Mouse (Mus musculus) CH12.LX (cell line): Measurements from ENCODE around the gene Klhl23. TPM values are rescaled to one million over a fixed set of nuclear protein-coding genes. Genes with fewer than 3 reads are reported as not detected.
"Not testable (repeated sequence)": the region's sequence is repeated elsewhere in the genome, so short reads cannot be mapped to it uniquely, and the experiment has no call there.

Experiments
- DNase-seq: peaks from one replicate; pipeline ENCODE4 v3.0.0-alpha.2; 2013; ENCODE audit errors: extremely low read depth
- H3K27ac ChIP-seq: 2 replicates; pipeline ENCODE4 v1.5.1; 2012; ENCODE audit warnings: low read depth, mild to moderate bottlenecking, control low read depth, moderate library complexity; ENCODE audit not compliant: insufficient read depth
- H3K27me3 ChIP-seq: replicated peaks from 2 replicates; pipeline ENCODE3; 2012; ENCODE audit warnings: inconsistent platforms
- H3K36me3 ChIP-seq, 2 experiments: replicated peaks in 1 of 2; 2 replicates each; pipeline versions ENCODE3 to v1.6.1; 2012; ENCODE audit warnings: inconsistent platforms in 1 of 2, low read length in 1 of 2, mild to moderate bottlenecking in 1 of 2, mixed read lengths in 1 of 2, moderate library complexity in 1 of 2; ENCODE audit not compliant: control insufficient read depth in 1 of 2, insufficient read depth in 1 of 2
- H3K4me1 ChIP-seq, 2 experiments: 2 replicates each; pipeline ENCODE4 v1.6.1; 2012; ENCODE audit warnings: inconsistent platforms in 1 of 2, moderate library complexity in 1 of 2; ENCODE audit not compliant: insufficient read depth in 2 of 2, control insufficient read depth in 1 of 2
- H3K4me2 ChIP-seq: 2 replicates; pipeline ENCODE4 v1.6.1; 2012; ENCODE audit warnings: low read depth, mild to moderate bottlenecking, control low read depth; ENCODE audit not compliant: poor library complexity, insufficient read depth, severe bottlenecking
- H3K4me3 ChIP-seq, 3 experiments: fragments of 150-350 bp in 1 of 3; sonication (generic) in 1 of 3; replicated peaks in 1 of 3; 2 replicates each; pipeline versions ENCODE3 to v1.5.1; 2011 to 2012; ENCODE audit warnings: low read depth in 2 of 3, low read length in 2 of 3, mild to moderate bottlenecking in 2 of 3, moderate library complexity in 2 of 3, control low read depth in 1 of 3, improper control_type of control experiment in 1 of 3, inconsistent platforms in 1 of 3, mixed read lengths in 1 of 3; ENCODE audit not compliant: poor library complexity in 1 of 3
- H3K79me2 ChIP-seq: replicated peaks from 2 replicates; pipeline ENCODE4 v1.6.1; 2012; ENCODE audit warnings: mild to moderate bottlenecking, moderate library complexity; ENCODE audit not compliant: control insufficient read depth, poor library complexity, insufficient read depth, severe bottlenecking; ENCODE audit errors: extremely low read depth
- H3K9ac ChIP-seq: 2 replicates; pipeline ENCODE4 v1.6.1; 2012; ENCODE audit warnings: low read depth, mild to moderate bottlenecking, control low read depth, moderate library complexity; ENCODE audit not compliant: insufficient read depth
- H3K9me3 ChIP-seq: replicated peaks from 2 replicates; pipeline ENCODE3; 2012; ENCODE audit warnings: low read length, inconsistent platforms, mixed read lengths
- CHD2 ChIP-seq: IDR thresholded peaks from 2 replicates; pipeline ENCODE4 v1.6.1; 2011; ENCODE audit warnings: low read length, improper control_type of control experiment
- EP300 ChIP-seq: IDR thresholded peaks from 2 replicates; pipeline ENCODE4 v1.6.1; 2011; ENCODE audit warnings: low read length, improper control_type of control experiment
- ETS1 ChIP-seq: conservative IDR thresholded peaks from 2 replicates; pipeline ENCODE4 v1.6.1; 2012; ENCODE audit warnings: low read depth, mild to moderate bottlenecking, inconsistent platforms, low read length, improper control_type of control experiment, moderate library complexity
- JUN ChIP-seq: IDR thresholded peaks from 2 replicates; pipeline ENCODE4 v1.6.1; 2011; ENCODE audit warnings: low read depth, mild to moderate bottlenecking, low read length, improper control_type of control experiment, moderate library complexity; ENCODE audit not compliant: insufficient read depth
- JUND ChIP-seq: conservative IDR thresholded peaks from 2 replicates; pipeline ENCODE4 v1.6.1; 2011; ENCODE audit warnings: low read depth, low read length, improper control_type of control experiment
- KAT2A ChIP-seq: IDR thresholded peaks from 2 replicates; pipeline ENCODE4 v1.6.1; 2012; ENCODE audit warnings: low read length, improper control_type of control experiment, inconsistent platforms; ENCODE audit not compliant: insufficient replicate concordance
- MAX ChIP-seq: IDR thresholded peaks from 2 replicates; pipeline ENCODE4 v1.6.1; 2011; ENCODE audit warnings: low read length, improper control_type of control experiment
- MYC ChIP-seq: IDR thresholded peaks from 2 replicates; pipeline ENCODE4 v1.6.1; 2011; ENCODE audit warnings: low read depth, mild to moderate bottlenecking, improper control_type of control experiment, low read length
- NRF1 ChIP-seq: IDR thresholded peaks from 2 replicates; pipeline ENCODE4 v1.6.1; 2014; ENCODE audit warnings: low read depth, mild to moderate bottlenecking, inconsistent platforms, low read length, improper control_type of control experiment, moderate library complexity
- PAX5 ChIP-seq: IDR thresholded peaks from 2 replicates; pipeline ENCODE4 v1.6.1; 2012; ENCODE audit warnings: low read length, inconsistent platforms, mixed read lengths
- POLR2A ChIP-seq: IDR thresholded peaks from 2 replicates; pipeline ENCODE4 v1.6.1; 2011; ENCODE audit warnings: low read depth, mild to moderate bottlenecking, improper control_type of control experiment, low read length
- POLR2AphosphoS2 ChIP-seq: IDR thresholded peaks from 2 replicates; pipeline ENCODE4 v1.6.1; 2011; ENCODE audit warnings: low read depth, low read length, improper control_type of control experiment
- RCOR1 ChIP-seq: conservative IDR thresholded peaks from 2 replicates; pipeline ENCODE4 v1.6.1; 2012; ENCODE audit warnings: low read depth, mild to moderate bottlenecking, inconsistent platforms, low read length, improper control_type of control experiment
- USF1 ChIP-seq: IDR thresholded peaks from 2 replicates; pipeline ENCODE4 v1.6.1; 2014; ENCODE audit warnings: low read depth, mild to moderate bottlenecking, inconsistent platforms, low read length, improper control_type of control experiment
- USF2 ChIP-seq: conservative IDR thresholded peaks from 2 replicates; pipeline ENCODE4 v1.6.1; 2011; ENCODE audit warnings: low read depth, low read length, improper control_type of control experiment
- ZC3H11A ChIP-seq: IDR thresholded peaks from 2 replicates; pipeline ENCODE4 v1.6.1; 2012; ENCODE audit warnings: low read depth, mild to moderate bottlenecking, inconsistent platforms, low read length, improper control_type of control experiment
- ZKSCAN1 ChIP-seq: IDR thresholded peaks from 2 replicates; pipeline ENCODE4 v1.6.1; 2012; ENCODE audit warnings: low read depth, inconsistent platforms, low read length, improper control_type of control experiment, borderline replicate concordance
- ZMIZ1 ChIP-seq: IDR thresholded peaks from 2 replicates; pipeline ENCODE4 v1.6.1; 2012; ENCODE audit warnings: low read depth, mild to moderate bottlenecking, inconsistent platforms, low read length, improper control_type of control experiment
- ZNF384 ChIP-seq: IDR thresholded peaks from 2 replicates; pipeline ENCODE4 v1.6.1; 2012; ENCODE audit warnings: low read depth, low read length, improper control_type of control experiment, inconsistent platforms
- dilution Hi-C: fragments of 300-500 bp; cut with MboI; formaldehyde crosslinking; loops from 2 replicates; pipeline ENCODE4 v1.14.3; 2020; ENCODE audit warnings: low sequenced_read_pairs; ENCODE audit not compliant: extremely low pct_unique_long_range_greater_than_20kb, extremely low pct_ligation_motif_present
- in situ Hi-C: fragments of 300-500 bp; cut with MboI; formaldehyde crosslinking; loops from 3 replicates; pipeline ENCODE4 v1.14.3; 2019; ENCODE audit warnings: low sequenced_read_pairs, low pct_ligation_motif_present, low pct_unique_long_range_greater_than_20kb, mixed read lengths
- polyA plus RNA-seq: library from polyadenylated mRNA; unstranded; fragments of >175 nt; gene quantifications from 2 replicates; pipeline ENCODE4 v1.2.1, GENCODE M21; 2012; ENCODE audit warnings: low read depth; ENCODE audit not compliant: insufficient read length
- total RNA-seq, 2 experiments: library from RNA; depleted of rRNA; stranded (reverse); fragments of 300-350 nt in 1 of 2; fragments of >200 nt in 1 of 2; gene quantifications; 2 replicates each; pipeline ENCODE4 v1.2.3; 2012 to 2014

Klhl23 gene
- total and polyA plus RNA-seq, 3 experiments, result 0.05 to 0.34 (median 0.09) TPM

DNA sequence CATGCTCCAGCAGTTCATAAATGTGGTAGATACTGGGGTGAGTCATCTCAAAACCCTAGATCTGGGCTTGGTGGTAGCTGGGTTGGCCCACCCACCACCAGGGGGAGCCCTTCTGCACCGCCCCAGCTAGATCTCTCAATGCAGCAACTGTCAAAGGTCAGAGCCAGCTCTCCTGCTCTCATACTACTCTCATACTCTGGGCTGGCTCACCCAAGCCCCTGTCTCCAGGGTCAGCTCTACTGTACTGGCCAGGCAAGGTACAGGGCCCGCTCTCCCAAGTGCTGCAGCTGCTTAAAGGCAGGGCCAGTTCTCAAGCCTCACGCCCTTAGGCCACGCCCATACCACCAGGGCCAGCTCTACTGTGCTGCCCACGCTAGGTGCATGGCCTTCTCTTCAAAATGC lies 18.8 kb upstream of the Klhl23 start (continued):
- no peak for TF ChIP-seq ZKSCAN1
- TF ChIP-seq, all 38 proteins: peak for 7

DNA sequence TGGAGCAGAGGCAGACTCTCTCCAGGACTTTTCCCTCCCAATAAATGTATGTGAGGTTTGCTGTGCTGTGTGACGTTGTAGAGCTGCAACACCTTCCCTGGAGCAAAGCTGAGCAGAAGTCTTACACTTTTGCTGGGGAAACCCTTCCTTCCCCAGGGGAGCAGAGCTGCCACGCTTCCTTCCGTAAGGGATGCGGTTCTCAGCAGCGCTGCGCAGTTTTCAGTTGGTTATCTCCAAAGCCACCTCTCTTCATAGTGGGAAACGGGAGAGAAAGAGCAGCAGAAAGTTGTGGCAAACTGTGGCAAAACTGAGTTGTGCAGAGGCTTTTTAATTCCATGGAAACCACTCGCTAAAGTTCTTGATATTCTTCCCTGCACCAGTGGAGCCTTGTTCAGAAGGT lies 18.0 kb upstream of the Klhl23 start:
- H3K4me3 ChIP-seq, result no peak overlapping the region
- no peak overlapping the region for H3K9ac ChIP-seq
- peaks cover 4 to 13% of the 10 kb centered on the region in 2 experiments for H3K4me1 ChIP-seq
- no peak for DNase-seq
- no peaks in the 10 kb centered on the region for H3K27me3 ChIP-seq
- no peaks in the 10 kb centered on the region for H3K9me3 ChIP-seq
- in situ Hi-C loops (no loop called here), dilution Hi-C loops (no loop called here)
- no peaks in the 10 kb centered on the region for H3K36me3 ChIP-seq
- no peaks in the 10 kb centered on the region for H3K79me2 ChIP-seq
- H3K27ac ChIP-seq, result no peak overlapping the region
- TF ChIP-seq CHD2, result no peak
- no peak for TF ChIP-seq ZMIZ1
- TF ChIP-seq USF1, result no peak
- TF ChIP-seq RCOR1, result no peak
- TF ChIP-seq ZC3H11A, result no peak
- no peak for TF ChIP-seq POLR2A
- no peak for TF ChIP-seq MYC
- TF ChIP-seq USF2, result no peak
- no peak for TF ChIP-seq ZNF384
- no peak for TF ChIP-seq MAX
- no peak for TF ChIP-seq JUN
- no peak for TF ChIP-seq JUND
- TF ChIP-seq EP300, result no peak
- no peak for TF ChIP-seq ZKSCAN1
- TF ChIP-seq POLR2AphosphoS2, result no peak
- TF ChIP-seq PAX5, result no peak
- no peak for TF ChIP-seq KAT2A
- no peak for TF ChIP-seq NRF1
- no peak for TF ChIP-seq ETS1
- no peak overlapping the region for H3K4me2 ChIP-seq

DNA sequence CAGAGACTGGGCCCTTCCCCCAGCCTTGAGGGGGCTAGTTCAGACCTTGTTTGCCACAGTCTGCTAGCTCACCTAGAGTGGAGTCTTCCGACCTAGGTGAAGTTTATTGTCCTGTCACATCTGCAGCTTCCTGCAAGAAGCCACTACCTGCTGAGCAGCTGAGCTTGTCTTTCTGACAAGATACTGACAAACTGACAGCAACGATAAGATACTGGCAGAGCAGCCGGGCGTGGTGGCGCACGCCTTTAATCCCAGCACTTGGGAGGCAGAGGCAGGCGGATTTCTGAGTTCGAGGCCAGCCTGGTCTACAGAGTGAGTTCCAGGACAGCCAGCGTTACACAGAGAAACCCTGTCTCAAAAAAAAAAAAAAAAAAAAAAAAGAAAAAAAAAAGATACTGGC lies 17.1 kb upstream of the Klhl23 start:
- peaks cover 4 to 13% of the 10 kb centered on the region in 2 experiments for H3K4me1 ChIP-seq
- H3K4me3 ChIP-seq, DNase-seq, in situ Hi-C loops, H3K4me2 ChIP-seq, H3K27me3 ChIP-seq, dilution Hi-C loops, H3K9me3 ChIP-seq, H3K79me2 ChIP-seq, H3K27ac ChIP-seq, H3K36me3 ChIP-seq, H3K9ac ChIP-seq: not testable (repeated sequence)
